Mouse (Mus musculus) MEL (cell line): ENCODE measurements at regions not wholly inside any gene's neighbourhood (a gene's known extent, or its start where the extent isn't known, plus 50 kb on each side); places are given as distances from the start of the nearest gene placed in this dataset.

ENCODE experiments used
- BHLHE40 ChIP-seq: IDR thresholded peaks from 2 replicates; pipeline ENCODE4 v1.6.1; 2012; ENCODE audit warnings: low read depth, mild to moderate bottlenecking, inconsistent platforms, low read length, improper control_type of control experiment, borderline replicate concordance
- GATA1 ChIP-seq: IDR thresholded peaks from 2 replicates; pipeline ENCODE4 v1.6.1; 2011; ENCODE audit warnings: low read depth, low read length, improper control_type of control experiment
- MAZ ChIP-seq: IDR thresholded peaks from 2 replicates; pipeline ENCODE4 v1.6.1; 2012; ENCODE audit warnings: low read depth, mild to moderate bottlenecking, inconsistent platforms, low read length, improper control_type of control experiment
- MEF2A ChIP-seq: IDR thresholded peaks from 2 replicates; pipeline ENCODE4 v1.6.1; 2014; ENCODE audit warnings: low read depth, mild to moderate bottlenecking, inconsistent platforms, low read length, improper control_type of control experiment; ENCODE audit not compliant: poor library complexity, insufficient replicate concordance, severe bottlenecking; ENCODE audit errors: extremely low read depth
- NELFE ChIP-seq: IDR thresholded peaks from 2 replicates; pipeline ENCODE4 v1.6.1; 2011; ENCODE audit warnings: low read depth, low read length, improper control_type of control experiment
- POLR2AphosphoS2 ChIP-seq: IDR thresholded peaks from 2 replicates; pipeline ENCODE4 v1.6.1; 2011; ENCODE audit warnings: low read length, improper control_type of control experiment
- RCOR1 ChIP-seq: IDR thresholded peaks from 2 replicates; pipeline ENCODE4 v1.6.1; 2012; ENCODE audit warnings: low read depth, mild to moderate bottlenecking, inconsistent platforms, low read length, improper control_type of control experiment
- USF1 ChIP-seq: IDR thresholded peaks from 2 replicates; pipeline ENCODE4 v1.6.1; 2014; ENCODE audit warnings: low read depth, mild to moderate bottlenecking, inconsistent platforms, low read length, improper control_type of control experiment, moderate library complexity
- USF2 ChIP-seq, 2 experiments: IDR thresholded peaks; 2 replicates each; pipeline ENCODE4 v1.6.1; 2011 to 2012; ENCODE audit warnings: improper control_type of control experiment in 2 of 2, low read length in 2 of 2, borderline replicate concordance in 1 of 2, inconsistent platforms in 1 of 2, low read depth in 1 of 2, mild to moderate bottlenecking in 1 of 2; ENCODE audit not compliant: insufficient read depth in 1 of 2

DNA sequence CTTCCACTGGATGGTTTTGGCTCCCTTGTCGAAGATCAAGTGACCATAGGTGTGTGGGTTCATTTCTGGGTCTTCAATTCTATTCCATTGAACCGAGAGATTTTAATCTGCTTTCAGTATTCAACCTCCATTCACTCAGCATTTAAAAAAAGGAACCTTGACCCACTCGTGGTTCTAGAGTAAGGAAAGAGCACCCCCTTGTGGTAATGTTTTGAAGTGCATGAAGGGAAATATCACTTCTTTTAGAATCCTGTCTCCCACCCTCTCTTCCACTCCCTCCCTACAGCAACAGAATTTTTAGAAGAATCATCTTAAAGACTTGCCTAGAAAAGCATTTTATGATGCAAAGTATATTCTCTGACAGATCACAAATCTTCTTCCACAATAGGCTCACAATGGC, 127.3 kb upstream of the Wdr44 start (continued):
- TF ChIP-seq POLR2AphosphoS2 (no peak), RCOR1 (no peak), MAZ (no peak), BHLHE40 (no peak), NELFE (no peak), MEF2A (no peak), USF2 (IDR thresholded peaks at IDR 0.05; ENCODE audit: borderline replicate concordance in 1 of 2, insufficient read depth in 1 of 2, low read depth in 1 of 2, low read length in 2 of 2) (no peak), GATA1 (no peak), USF1 (no peak)
